Mouse (Mus musculus): Measurements from ENCODE around the gene Zswim1. TPM values are rescaled to one million over a fixed set of nuclear protein-coding genes. Genes with fewer than 3 reads are reported as not detected.
"Not testable (repeated sequence)": the region's sequence is repeated elsewhere in the genome, so short reads cannot be mapped to it uniquely, and the experiment has no call there.

Gene Zswim1
- total RNA-seq, 1 experiment from 2014 or later = 1.9 TPM

DNA sequence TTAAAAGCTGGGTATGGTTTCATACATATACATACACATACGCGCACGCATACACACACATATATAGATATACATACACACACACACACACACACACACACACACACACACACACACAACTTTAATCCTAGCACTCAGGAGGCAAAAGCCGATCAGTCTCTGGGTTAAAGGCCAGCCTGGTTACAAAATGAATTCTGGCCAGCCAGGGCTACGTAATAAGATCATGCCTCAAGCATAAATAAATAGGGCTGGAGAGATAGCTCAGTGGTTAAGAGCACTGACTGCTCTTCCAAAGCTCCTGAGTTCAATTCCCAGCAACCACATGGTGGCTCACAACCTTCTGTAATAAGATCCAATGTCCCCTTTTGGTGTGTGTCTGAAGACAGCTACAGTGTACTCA, 33.1 kb downstream of the Zswim1 start:
- ATAC-seq (replicated peaks in 1 of 2; ENCODE audit: insufficient read depth in 1 of 2, low FRiP score in 2 of 2, low TSS enrichment in 1 of 2, low read depth in 1 of 2, poor library complexity in 2 of 2, severe bottlenecking in 2 of 2) = not testable (repeated sequence)

DNA sequence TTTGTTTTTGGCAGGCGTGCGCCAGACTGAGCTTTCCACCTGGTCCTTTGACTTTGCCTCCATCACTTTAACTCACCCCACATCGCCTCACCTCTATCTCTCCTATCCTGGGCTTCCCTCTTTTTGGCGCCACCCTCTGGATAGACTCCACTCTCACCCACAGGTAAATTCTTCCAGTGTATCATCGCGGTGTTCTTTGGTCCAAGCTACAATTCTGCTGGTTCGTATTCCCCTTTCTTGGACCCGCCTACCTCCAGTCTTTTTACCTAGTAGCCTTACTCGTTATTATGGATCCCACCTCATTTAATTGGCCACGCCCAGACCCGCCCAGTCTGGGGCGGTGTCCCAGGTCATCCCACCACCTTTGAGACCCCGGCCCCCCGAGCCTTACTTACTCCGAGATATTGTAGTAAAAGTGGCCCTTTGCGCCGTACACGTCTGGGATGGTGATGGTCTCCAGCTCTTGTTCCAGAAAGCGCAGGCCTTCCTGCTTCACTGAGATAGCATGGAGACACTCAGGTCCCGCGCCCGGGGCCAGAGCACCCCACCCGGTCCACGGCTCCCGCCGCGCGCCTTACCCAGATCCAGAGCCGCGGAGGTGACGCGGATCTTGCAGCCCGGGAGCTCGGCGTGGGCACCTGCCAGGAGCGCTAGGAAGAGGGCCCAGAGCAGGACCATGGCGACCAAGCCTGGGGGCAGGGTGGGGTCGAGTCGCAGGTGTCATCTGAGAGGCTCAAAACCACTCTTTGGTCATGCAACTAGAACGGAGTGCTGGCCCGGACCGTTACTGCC, 34.0 kb downstream of the Zswim1 start:
- ATAC-seq (replicated peaks in 1 of 2; ENCODE audit: insufficient read depth in 1 of 2, low FRiP score in 2 of 2, low TSS enrichment in 1 of 2, low read depth in 1 of 2, poor library complexity in 2 of 2, severe bottlenecking in 2 of 2) = no peak

DNA sequence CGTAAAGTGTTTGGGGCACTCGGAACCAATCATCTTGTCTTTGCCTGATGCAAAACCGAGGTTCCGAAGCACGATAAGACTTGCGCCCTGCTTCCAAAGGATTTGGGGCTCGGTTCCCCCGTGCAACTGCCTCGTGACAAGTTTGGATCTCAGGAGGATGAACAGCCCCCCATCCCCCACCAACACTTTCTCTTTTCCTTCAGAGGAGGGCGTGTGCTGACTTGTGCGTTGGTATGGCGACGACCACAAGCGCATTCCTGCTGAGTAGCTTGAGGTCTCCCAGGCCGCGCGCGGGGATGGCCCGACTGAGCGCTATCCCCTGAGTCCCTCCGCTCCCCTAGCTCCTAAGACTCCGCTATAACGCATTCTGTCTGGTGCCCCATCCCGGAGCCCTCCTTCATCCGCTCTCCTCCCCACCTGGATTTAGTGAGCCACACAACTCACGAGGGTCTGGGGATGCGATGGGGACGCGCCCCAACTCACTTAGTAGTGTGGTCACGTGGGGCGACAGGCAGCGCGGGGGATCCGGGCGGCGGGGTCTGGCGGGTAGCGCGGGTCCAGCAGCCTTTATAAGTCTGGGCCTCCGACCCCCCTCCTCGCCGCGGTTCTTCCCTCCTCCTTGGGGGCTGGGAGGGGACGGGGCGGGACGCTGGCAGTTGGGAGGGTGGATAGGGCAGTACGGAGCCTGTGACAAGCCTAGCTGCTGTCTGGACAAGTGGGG, 34.8 kb downstream of the Zswim1 start, which contains the start of gene Pltp:
TSS of gene Pltp (minus strand) at position 611 of the 721 bp plus-strand sequence.
- peak; percentile 59 to 64; a peak in 3 of 4 replicates for ATAC-seq (replicated peaks in 1 of 2; ENCODE audit: insufficient read depth in 1 of 2, low FRiP score in 2 of 2, low TSS enrichment in 1 of 2, low read depth in 1 of 2, poor library complexity in 2 of 2, severe bottlenecking in 2 of 2)

DNA sequence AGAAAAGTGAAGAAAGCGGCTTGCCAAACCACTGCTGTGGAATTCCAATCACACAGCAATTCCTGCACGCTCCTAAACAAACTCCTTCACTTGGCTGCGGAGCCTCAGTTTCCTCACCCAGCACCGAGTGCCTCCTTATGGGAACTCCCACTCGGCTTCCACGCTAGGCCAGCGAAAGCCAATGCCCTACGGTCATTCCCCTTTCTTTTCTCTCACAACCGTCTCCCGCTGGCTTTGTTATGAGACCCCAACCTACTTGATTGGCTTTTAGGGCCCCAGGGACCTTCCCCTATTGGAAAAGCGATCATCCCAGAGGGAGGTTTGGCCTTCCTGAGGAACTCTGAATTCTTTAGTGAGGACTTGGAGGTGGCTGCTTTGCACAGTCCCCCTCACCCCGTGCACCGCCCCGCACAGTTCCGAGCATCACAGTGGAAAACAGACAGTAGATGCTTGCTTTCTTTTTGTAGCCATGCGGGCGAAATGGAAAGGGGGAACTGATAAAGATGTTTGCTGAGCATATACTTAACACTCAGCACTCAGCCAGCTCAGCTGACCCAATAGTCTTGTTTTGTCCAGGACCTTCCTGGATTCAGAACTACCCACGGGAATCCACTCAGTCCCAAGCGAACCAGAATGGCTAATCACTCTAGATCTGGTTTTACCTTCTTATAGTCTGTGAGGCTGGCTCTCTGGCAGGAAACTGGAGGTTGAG, 35.5 kb downstream of the Zswim1 start:
- ATAC-seq (replicated peaks in 1 of 2; ENCODE audit: insufficient read depth in 1 of 2, low FRiP score in 2 of 2, low TSS enrichment in 1 of 2, low read depth in 1 of 2, poor library complexity in 2 of 2, severe bottlenecking in 2 of 2) = no peak

DNA sequence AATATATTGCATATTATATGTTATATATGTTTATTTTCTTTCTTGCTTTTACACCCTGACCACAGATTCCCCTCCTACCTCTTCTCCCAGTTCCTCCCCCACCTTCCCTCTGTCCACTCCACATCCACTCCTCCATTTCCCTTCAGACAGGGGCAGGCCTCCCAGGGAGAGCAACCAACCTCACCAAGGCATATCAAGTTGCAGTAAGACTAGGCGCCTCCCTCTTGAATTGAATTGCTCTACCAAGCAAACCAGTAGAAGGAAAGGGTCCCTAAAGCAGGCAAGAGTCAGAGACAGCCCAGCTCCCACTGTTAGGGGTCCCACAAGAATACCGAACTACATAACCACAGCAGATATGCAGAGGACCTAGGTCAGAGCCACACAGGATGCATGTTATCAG, 36.7 kb downstream of the Zswim1 start:
- no peak for ATAC-seq (replicated peaks in 1 of 2; ENCODE audit: insufficient read depth in 1 of 2, low FRiP score in 2 of 2, low TSS enrichment in 1 of 2, low read depth in 1 of 2, poor library complexity in 2 of 2, severe bottlenecking in 2 of 2)

DNA sequence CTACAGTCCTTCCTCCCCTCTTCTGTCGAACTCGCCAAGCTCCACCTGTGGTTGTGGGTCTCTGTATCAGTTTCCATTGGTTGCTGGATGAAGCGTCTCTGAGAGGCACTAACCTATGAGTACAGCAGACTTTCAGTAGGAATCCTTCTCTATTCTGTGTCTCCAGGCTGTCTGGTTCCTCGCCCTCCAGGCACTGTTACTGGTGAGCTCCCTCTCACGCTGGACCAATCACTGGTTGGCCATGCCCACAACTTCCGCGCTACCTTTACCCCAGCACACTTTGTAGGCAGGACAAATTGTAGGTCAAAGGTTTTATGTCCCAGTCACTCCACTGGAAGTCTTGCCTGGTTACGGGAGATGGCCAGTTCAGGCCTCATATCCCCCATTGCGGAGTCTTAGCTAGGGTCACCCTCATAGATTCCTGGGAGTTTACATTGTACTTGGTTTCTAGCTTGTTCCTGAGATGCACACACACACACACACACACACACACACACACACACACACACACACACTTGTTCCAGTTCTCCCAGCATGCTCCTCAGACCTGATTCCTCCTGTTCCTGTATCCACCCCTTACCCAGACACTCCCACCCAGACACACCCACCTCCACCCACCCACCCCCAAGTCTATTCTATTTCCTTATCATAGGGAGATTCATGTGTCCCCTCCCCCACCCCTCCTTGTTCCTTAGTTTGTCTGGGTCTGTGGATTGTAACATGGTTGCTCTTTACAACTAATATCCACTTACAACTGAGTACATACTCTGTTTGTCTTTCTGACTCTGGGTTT, 37.4 kb downstream of the Zswim1 start:
- no peak for ATAC-seq (replicated peaks in 1 of 2; ENCODE audit: insufficient read depth in 1 of 2, low FRiP score in 2 of 2, low TSS enrichment in 1 of 2, low read depth in 1 of 2, poor library complexity in 2 of 2, severe bottlenecking in 2 of 2)

DNA sequence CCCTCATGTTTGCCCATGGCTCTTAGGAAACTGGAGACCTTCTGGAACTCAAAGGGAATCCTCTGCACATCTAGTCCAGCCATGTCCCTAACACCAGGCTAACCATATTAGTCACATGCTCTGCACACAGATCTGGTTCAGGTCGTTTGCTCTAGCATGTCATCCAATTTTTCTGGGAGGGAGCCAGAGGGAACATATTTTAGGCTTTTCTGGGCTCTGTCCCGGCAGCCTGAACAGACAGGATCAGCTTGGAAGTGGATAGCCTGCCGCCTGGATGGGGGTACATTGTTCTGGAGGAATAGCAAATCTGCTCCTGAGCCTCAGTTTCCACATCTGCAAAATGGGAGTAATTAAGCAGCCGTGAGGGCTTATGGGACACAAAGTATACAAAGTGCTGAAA, 38.6 kb downstream of the Zswim1 start:
- ATAC-seq (replicated peaks in 1 of 2; ENCODE audit: insufficient read depth in 1 of 2, low FRiP score in 2 of 2, low TSS enrichment in 1 of 2, low read depth in 1 of 2, poor library complexity in 2 of 2, severe bottlenecking in 2 of 2) = no peak

DNA sequence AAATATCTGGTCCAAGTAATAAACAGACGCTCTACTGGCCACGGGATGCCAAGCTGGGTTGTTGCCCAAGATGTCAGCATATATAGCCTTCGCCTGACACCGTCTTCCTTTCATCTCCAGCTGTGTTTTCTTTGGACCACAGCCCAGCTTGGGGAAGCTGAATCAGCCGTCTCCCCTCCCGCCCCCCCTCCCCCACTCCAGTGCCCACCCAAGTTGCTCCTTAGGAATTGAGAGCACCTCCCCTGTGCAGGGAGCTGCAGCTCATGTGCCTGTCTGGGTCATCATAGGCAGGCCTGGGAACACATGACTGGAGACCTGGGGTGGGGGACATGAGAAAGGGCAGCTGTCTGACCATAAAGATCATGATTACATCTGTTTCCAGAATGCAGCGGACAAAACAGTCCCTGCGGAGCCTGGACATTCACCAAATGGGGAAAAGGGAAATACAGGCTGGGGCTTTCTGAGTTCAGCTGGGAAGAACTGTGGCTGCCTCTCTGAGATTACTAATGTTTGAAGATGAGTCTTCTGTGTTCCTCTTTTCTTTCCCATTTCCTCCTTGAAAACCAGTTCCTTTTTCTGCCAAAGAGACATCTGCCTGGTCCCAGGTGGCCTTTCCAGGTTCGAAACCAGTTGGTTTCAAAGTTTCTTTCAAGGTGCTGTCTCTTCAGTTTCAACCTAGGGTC, 39.8 kb downstream of the Zswim1 start:
- no peak for ATAC-seq (replicated peaks in 1 of 2; ENCODE audit: insufficient read depth in 1 of 2, low FRiP score in 2 of 2, low TSS enrichment in 1 of 2, low read depth in 1 of 2, poor library complexity in 2 of 2, severe bottlenecking in 2 of 2)

DNA sequence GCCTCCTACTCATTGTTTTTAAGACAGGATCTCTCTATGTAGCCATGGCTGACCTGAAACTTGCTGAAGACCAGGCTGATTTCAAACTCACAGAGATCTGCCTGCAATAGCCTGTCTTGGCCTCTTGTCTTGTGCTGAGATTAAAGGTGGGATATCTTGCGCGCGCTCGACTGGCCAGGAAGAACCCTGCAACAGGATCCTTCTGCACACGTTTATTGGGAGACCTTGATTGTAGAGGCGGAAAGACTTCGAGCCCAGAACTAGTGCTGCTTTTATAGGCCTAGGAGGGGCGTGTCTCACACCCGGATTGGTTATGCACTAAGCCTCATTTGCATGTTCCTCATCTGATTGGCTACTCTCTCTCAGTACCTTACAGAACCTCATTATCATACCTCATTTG, 40.9 kb downstream of the Zswim1 start:
- ATAC-seq (replicated peaks in 1 of 2; ENCODE audit: insufficient read depth in 1 of 2, low FRiP score in 2 of 2, low TSS enrichment in 1 of 2, low read depth in 1 of 2, poor library complexity in 2 of 2, severe bottlenecking in 2 of 2) = not testable (repeated sequence)

DNA sequence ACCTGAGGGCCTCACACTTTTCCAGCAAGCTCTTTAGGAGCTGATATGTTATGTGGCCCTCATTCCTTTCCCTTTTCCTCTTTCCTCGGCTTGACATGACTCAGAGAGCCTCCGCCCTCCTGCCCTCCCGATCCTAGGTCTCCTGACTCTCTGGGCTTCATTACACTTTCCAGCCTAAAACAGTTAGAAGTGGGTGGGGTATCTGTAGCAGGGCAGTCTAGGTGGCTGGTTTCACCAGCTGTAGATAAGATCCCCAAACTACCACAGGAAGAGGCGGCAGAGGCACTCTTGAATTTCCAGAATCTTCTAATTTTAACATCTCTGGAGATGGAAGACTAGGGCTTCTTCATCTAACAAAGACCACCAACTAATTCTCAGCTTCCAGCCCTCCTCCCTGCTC, 42.1 kb downstream of the Zswim1 start:
- no peak for ATAC-seq (replicated peaks in 1 of 2; ENCODE audit: insufficient read depth in 1 of 2, low FRiP score in 2 of 2, low TSS enrichment in 1 of 2, low read depth in 1 of 2, poor library complexity in 2 of 2, severe bottlenecking in 2 of 2)

DNA sequence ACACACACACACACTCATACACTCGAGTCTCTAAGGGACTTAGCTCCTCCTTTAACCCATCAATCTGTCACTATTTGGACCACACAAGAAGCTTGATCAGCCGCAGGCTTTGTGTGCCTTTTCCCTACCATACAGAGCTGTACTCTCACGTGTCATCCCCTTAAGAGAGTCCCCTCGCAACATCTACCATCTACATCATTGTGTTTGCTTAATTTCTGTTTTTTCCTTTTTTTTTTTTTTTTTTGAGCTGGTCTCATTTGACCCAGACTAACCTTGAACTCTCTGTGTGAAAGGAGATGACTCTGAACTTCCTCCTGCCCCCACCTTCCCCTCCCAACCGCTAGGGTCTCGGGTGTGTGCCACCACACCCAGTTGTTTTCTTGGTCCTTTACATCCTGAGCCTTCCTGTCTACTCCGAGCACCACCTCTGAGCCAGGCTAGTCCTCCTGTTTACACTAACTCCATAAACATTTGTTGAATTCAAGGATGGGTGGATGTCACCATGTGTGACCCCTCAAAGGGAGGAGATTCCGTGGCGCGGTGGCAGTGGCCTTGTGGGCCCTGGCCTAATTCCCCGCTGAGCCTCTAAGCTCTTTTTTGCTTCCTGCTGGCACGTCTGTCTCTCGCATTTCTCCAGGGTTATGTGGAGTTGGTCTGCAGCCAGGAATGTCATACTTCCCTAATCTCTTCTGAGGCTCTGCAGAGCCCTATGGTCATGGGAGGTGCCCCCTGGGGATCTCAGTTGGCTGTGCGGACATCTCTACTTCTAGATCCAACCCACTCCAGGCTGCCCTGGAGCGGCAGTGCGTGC, 44.5 kb downstream of the Zswim1 start:
- peak; percentile 63 to 75 for ATAC-seq (replicated peaks in 1 of 2; ENCODE audit: insufficient read depth in 1 of 2, low FRiP score in 2 of 2, low TSS enrichment in 1 of 2, low read depth in 1 of 2, poor library complexity in 2 of 2, severe bottlenecking in 2 of 2)

DNA sequence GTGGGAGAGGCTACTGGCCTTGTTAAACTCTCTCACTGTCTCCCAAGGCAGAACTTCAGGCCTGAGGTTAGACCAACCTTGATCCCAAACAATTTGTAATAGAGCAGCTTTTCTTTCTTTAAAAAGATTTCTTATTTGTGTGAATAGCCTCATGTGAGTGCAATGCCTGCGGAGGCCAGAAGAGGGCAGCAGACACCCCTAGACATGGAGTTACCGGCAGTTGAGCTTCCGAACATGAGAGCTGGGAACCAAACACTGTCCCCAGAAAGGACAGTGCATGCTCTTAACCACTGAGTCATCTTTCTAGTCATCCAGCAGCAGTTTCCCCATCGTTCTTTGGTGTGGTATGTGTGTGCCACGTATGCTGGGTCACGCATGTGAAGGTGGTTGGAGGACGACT, 45.1 kb downstream of the Zswim1 start:
- ATAC-seq (replicated peaks in 1 of 2; ENCODE audit: insufficient read depth in 1 of 2, low FRiP score in 2 of 2, low TSS enrichment in 1 of 2, low read depth in 1 of 2, poor library complexity in 2 of 2, severe bottlenecking in 2 of 2) = no peak

DNA sequence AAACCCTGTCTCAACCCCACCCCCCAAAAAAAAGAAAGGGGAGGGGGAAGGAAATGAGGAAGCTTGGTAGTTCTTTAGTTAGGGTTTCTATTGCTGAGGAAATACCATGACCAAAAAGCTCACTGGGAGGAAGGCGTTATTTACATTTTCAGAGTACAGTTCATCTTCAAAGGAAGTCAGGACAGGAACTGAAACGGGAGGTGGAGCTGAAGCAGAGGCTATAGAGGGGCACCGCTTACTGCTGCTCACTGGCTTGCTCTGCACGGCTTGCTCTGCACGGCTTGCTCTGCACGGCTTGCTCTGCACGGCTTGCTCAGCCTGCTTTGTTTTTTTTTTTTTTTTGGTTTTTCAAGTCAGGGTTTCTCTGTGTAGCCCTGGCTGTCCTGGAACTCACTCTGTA, 46.0 kb downstream of the Zswim1 start:
- ATAC-seq (replicated peaks in 1 of 2; ENCODE audit: insufficient read depth in 1 of 2, low FRiP score in 2 of 2, low TSS enrichment in 1 of 2, low read depth in 1 of 2, poor library complexity in 2 of 2, severe bottlenecking in 2 of 2) = peak in 1 of 2 experiments; percentile 37; a peak in 1 of 4 replicates

DNA sequence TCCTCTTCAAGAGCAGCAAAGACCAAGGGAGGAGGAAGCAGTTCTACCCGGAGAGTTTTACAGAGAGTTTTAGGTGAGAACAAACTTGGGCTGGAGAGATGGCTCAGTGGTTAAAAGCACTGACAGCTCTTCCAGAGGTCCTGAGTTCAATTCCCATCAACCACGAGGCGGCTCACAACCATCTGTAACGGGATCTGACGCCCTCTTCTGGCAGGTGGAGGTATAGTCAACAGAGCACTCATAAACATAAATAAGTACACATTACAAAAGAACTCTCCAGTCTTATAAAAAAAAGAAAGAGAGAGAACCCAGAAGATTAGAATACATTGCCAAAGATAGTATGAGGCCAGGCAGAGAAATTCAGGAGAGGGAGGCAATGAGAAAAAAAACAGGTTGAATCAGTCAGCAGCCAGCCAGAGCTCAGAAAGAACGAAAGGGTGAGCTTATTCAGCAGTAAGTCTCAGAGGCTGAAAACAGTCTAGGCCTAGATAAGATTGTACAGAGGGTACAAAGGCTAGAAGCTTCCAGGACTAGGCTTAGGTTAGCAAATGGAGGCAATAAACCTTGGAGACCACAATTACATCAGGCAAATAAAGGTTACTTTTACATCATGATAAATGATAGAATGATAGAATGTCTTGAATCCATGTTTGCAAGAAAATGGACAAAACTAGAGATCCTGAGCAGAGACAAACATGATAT, 49.3 kb downstream of the Zswim1 start:
- no peak for ATAC-seq (replicated peaks in 1 of 2; ENCODE audit: insufficient read depth in 1 of 2, low FRiP score in 2 of 2, low TSS enrichment in 1 of 2, low read depth in 1 of 2, poor library complexity in 2 of 2, severe bottlenecking in 2 of 2)

DNA sequence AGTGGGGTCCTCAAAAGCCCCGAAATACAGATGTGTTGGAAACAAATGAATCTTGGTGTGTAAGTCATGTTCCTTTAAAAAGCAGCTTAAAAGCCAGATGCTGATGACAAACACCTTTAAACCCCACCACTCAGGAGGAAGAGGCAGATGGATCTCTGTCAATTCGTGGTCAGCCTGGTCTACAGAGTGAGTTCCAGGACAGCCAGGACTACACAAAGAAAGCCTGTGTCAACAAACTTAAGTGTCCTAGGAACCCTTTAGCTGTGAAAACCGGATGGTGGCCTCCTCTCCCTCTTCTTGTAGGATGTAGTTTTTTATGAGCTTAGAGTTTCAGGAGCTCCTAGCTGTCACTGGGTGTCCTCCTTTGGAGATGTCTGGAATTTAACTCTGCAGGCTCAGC, 51.1 kb downstream of the Zswim1 start:
- ATAC-seq (replicated peaks in 1 of 2; ENCODE audit: insufficient read depth in 1 of 2, low FRiP score in 2 of 2, low TSS enrichment in 1 of 2, low read depth in 1 of 2, poor library complexity in 2 of 2, severe bottlenecking in 2 of 2) = no peak
